Mouse (Mus musculus): Measurements from ENCODE around the gene Madcam1.

DNA sequence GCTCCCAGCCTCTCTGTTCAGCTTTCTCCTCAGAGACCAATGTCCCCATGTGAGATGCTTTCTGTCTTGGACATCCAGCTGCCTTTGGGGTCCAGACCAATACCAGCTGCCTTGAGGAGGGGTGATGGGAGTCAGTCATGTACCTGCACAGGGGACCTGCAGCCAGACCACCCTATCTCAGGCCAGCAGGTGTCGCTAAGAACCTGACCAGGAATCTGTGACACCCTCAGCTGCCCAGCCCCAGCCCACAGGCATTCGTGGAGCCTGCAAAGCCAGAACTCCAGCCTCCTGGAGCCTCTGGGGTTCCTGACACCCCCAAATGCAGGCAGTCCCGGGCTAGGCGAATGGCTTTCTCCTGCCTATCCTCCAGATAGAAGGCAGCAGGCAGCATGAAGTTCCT, 5.5 kb upstream of the Madcam1 start:
- TF ChIP-seq TAL1 (IDR thresholded peaks at IDR 0.05; ENCODE audit: low read length) (no peak), GATA1 (IDR thresholded peaks at IDR 0.05; ENCODE audit: low read length) (no peak)

Data from erythroblast, embryonic 14.5 days (primary cell).